Mouse (Mus musculus) cerebellum, adult 2 months (tissue): ENCODE results near the gene Grhl1.

Experiments used
- CTCF ChIP-seq: fragments of 200-500 bp; IDR thresholded peaks from 2 replicates; pipeline ENCODE4 v1.5.1; 2011; ENCODE audit warnings: low read depth, mild to moderate bottlenecking, control low read depth, low read length, moderate library complexity, borderline replicate concordance; ENCODE audit not compliant: insufficient read depth
- POLR2A ChIP-seq: fragments of 200-500 bp; IDR thresholded peaks from 2 replicates; pipeline ENCODE4 v1.6.1; 2011; ENCODE audit warnings: low read length, control low read depth, borderline replicate concordance; ENCODE audit not compliant: insufficient read depth

DNA sequence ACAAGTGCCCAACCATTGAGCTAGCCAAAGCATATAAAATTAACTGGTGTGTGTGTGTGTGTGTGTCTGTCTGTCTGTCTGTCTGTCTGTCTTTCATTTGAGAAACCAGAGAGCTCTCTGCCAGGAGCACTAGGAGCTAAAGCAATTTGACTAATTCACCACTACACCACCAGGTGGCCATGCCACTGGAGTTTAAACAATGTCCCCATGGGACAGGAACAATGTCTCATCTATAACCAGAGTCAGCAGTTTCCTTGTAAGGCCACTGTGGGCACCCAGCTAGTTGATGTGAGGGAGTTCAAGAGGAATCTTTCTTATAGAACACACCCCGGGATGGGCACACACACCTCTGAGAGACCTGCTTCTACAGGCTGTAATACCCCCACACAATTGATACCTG, 58.1 kb downstream of the Grhl1 start:
- TF ChIP-seq CTCF, result no peak
- TF ChIP-seq POLR2A, result no peak
